Mouse (Mus musculus): ENCODE data around the gene Slc5a10. TPM values are rescaled to one million over a fixed set of nuclear protein-coding genes. Genes with fewer than 3 reads are reported as not detected.

Gene Slc5a10
- polyA plus RNA-seq, 1 experiment from 2014 or later: not detected

DNA sequence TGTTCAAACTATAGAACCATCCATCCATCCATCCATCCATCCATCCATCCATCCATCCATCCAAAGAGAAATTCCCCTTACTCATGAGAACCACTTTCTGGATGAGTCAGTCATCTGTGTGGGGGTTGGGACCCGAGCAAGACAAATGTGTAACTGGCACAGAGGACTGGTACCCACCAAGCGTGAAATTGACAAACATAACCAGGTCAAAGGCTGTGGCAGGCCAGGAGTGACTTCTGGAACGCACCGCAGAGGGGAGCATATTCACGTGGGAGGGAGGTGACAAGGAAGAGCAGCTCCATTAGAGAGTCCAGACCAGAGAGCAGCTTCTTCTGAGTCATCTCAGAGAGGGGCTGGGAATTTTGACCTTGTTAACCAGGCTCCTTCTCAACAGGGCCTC is 1.5 kb upstream of the Slc5a10 start:
- Histone ChIP-seq H3K4me2 (no peak overlapping the region), H3K4me1 (no peaks in the 10 kb centered on the region), H3K9ac (no peak overlapping the region), H3K27me3 (no peaks in the 10 kb centered on the region), H3K27ac (no peak overlapping the region), H3K4me3 (replicated peaks) (no peak overlapping the region), H3K9me3 (no peaks in the 10 kb centered on the region), H3K36me3 (replicated peaks) (peaks cover 10% of the 10 kb centered on the region)
- WGBS: 80% methylated on average over 5 of the region's 5 CpGs
- ATAC-seq (ENCODE audit: low FRiP score): no peak

DNA sequence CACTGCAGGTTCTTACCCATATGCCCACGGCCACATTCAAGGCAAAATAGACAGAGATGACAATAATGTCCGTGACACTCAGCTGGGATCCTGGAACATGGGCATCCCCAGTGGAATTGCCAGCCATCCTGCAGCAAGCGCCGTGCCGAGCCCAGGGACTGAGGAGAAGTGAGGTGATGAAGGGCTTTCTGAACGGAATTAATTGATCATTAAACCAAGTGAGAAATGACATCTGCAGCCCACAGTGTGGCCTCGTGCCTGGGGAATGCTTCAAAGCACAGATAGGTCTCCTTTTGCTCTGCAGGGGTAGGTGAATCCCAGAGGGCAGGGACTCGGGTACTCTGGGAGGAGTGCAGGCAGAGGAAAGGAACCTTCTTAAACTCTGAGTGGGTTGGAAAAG is 800 bp downstream of the Slc5a10 start:
- H3K27me3 ChIP-seq: no peaks in the 10 kb centered on the region
- no peak overlapping the region for H3K4me3 ChIP-seq (replicated peaks)
- no peaks in the 10 kb centered on the region for H3K4me1 ChIP-seq
- H3K9me3 ChIP-seq: no peaks in the 10 kb centered on the region
- WGBS: 81% methylated on average over 8 of the region's 8 CpGs
- ATAC-seq (ENCODE audit: low FRiP score): no peak
- H3K36me3 ChIP-seq (replicated peaks): no peaks in the 10 kb centered on the region
- no peak overlapping the region for H3K9ac ChIP-seq
- H3K27ac ChIP-seq: no peak overlapping the region
- H3K4me2 ChIP-seq: no peak overlapping the region

DNA sequence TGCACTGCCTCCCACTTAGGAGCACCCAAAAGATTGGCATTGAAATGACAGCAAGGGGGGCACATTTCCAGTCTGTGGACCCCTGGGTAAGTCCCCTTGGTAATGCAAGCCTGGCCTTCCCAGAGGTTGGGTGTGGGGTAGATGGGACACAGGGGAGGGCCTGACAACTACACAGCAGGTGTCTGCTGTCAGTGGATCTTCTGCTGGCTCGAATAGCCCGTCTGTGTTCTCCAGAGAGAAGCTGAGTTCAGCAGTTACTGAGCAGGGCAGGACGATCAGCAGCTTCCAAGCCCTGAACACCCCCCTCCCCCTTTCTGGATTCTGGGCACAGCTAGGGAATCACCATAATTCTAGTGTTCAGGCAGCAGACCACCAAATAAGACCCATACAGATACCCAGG is 1.2 kb downstream of the Slc5a10 start:
- no peak for ATAC-seq (ENCODE audit: low FRiP score)
- WGBS: 72% methylated on average over 3 of the region's 3 CpGs

DNA sequence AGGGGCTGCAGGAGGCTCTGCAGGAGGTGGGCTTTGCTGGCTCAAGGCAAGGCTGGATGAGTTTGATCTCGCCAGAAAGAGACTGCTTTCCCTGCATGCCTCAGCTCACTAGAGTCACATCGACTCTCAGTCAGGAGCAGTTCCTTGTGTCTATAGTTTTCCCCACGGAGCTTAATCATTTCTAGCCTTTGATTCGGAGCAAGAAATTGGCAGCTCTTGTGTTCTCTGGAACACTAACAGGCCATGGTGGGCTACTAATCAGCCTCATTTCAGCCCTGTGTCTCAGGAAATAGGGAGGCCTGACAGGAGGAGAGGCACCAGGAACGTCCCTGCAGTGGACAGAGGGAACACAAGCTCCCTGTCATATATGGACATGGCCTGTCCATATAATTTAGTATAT is 2.6 kb downstream of the Slc5a10 start:
- Histone ChIP-seq H3K4me1 (no peaks in the 10 kb centered on the region), H3K27ac (no peak overlapping the region), H3K9ac (no peak overlapping the region), H3K9me3 (no peaks in the 10 kb centered on the region), H3K36me3 (replicated peaks) (no peaks in the 10 kb centered on the region), H3K27me3 (no peaks in the 10 kb centered on the region; the same call in 1 of the 2 replicates), H3K4me3 (replicated peaks) (no peak overlapping the region), H3K4me2 (no peak overlapping the region)
- ATAC-seq (ENCODE audit: low FRiP score): no peak
- 58% methylated on average over 5 of the region's 5 CpGs for WGBS

More for the DNA sequence above, 1.2 kb downstream of the Slc5a10 start:
- Histone ChIP-seq H3K4me3 (replicated peaks) (no peak overlapping the region), H3K4me1 (no peaks in the 10 kb centered on the region), H3K9ac (no peak overlapping the region), H3K4me2 (no peak overlapping the region), H3K9me3 (no peaks in the 10 kb centered on the region), H3K27ac (no peak overlapping the region), H3K36me3 (replicated peaks) (no peaks in the 10 kb centered on the region), H3K27me3 (no peaks in the 10 kb centered on the region)

DNA sequence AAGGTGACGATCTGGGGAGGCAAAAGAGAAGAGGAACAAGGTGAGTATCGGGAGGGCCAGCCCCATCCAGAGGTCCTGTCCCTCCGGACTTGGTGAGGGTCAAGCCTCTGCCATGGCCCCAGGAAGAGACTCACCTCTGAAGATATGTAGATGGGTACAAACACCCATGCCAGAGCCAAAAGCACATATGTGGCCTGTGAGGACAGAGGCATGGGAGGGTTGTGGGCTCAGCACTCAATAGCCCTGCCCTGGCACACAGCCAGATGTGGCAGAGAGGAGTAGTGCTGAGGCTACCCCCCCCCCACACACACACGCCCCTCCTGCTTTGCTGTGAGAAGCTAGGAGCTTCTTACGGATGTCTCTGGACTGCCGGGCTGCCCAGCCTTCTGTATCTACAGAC is 5.5 kb downstream of the Slc5a10 start:
- no peaks in the 10 kb centered on the region for H3K4me1 ChIP-seq

DNA sequence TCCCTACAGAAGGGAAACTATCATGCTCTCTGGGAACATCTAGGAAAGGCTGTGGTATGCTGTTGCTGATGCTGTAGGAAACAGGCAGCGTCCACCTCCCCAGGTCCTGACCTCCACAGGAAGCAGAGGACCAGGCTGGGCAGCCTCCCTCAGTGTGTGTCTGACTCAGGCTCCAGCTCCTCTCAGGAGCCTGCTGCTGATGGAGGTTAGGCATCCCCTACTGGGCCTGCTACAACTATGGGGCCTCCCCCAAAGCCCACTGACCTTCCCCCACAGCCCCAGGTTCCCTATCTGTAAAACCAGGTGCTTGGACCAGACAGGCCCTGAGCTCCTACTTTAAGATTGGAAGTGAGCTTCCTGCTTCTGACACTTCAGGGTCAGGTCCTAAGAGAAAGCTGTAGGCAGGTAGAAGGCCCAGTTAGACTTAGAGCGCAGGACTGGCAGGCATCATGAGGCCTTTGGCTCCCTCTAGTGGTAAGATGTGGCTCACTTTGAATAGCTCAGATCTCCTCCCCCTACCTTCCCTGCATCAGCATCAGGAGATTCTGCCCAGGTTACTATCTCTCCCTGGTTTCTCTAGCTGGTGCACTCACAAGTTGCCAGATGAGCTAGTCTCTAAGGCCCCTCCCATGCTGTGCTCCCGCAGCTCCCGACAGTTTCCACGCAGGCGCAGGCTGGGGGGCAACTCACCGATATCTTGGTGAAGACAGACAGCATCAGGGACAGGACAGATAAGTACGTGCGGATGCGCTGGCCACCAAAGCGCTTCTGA is 6.1 kb downstream of the Slc5a10 start:
- peak; percentile 69; the same call in 1 of the 2 replicates for ATAC-seq (ENCODE audit: low FRiP score)
- Histone ChIP-seq H3K36me3 (replicated peaks) (no peaks in the 10 kb centered on the region), H3K27me3 (no peaks in the 10 kb centered on the region; the same call in 1 of the 2 replicates), H3K9ac (no peak overlapping the region), H3K27ac (no peak overlapping the region), H3K4me3 (replicated peaks) (no peak overlapping the region), H3K9me3 (no peaks in the 10 kb centered on the region), H3K4me1 (no peaks in the 10 kb centered on the region), H3K4me2 (no peak overlapping the region)
- WGBS: 50% methylated on average over 11 of the region's 11 CpGs

More for the DNA sequence above, 5.5 kb downstream of the Slc5a10 start:
- Histone ChIP-seq H3K27me3 (no peaks in the 10 kb centered on the region; the same call in 1 of the 2 replicates), H3K4me2 (no peak overlapping the region), H3K27ac (no peak overlapping the region), H3K4me3 (replicated peaks) (no peak overlapping the region), H3K9me3 (no peaks in the 10 kb centered on the region), H3K9ac (no peak overlapping the region), H3K36me3 (replicated peaks) (no peaks in the 10 kb centered on the region)
- ATAC-seq (ENCODE audit: low FRiP score): no peak
- 68% methylated on average over 6 of the region's 6 CpGs for WGBS

DNA sequence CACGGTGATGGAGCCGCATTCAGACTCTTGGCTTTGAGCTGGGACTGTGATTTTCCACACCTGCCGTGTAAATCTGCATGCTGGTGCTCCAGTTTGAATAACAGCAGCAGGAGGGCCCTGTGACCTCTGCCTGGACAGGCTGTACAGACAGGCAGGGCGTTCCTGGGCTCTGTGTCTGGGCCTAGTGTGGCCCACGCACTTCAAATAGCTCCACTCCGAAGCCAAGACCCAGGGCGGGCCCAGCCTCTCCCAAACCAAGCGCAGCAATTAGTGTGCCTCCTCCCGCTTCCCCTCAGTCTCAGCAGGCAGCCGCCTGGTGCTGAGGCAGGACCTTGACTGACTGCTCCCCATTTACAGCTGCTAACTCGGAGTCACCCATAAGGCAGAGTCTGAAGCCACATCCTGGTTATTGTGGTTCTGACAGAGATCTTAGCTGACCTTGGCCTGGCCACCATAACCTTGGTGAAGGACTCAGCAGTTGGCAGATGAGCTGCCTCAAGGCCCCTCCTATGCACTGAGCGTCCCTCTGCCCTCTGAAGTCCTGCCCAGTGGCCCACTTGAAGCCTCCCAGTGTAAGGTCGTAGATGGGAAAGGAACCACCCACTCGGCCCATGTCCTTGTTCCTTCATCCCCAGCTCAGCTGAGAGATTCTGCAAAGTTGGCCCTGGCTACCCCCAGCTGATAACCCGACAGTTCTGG is 7.3 kb downstream of the Slc5a10 start:
- no peak overlapping the region for H3K4me3 ChIP-seq (replicated peaks)
- no peaks in the 10 kb centered on the region for H3K4me1 ChIP-seq
- H3K4me2 ChIP-seq: no peak overlapping the region
- no peaks in the 10 kb centered on the region for H3K9me3 ChIP-seq
- H3K27me3 ChIP-seq: no peaks in the 10 kb centered on the region; the same call in 1 of the 2 replicates
- H3K27ac ChIP-seq: no peak overlapping the region
- WGBS: 62% methylated on average over 15 of the region's 15 CpGs
- H3K36me3 ChIP-seq (replicated peaks): no peaks in the 10 kb centered on the region
- no peak for ATAC-seq (ENCODE audit: low FRiP score)
- no peak overlapping the region for H3K9ac ChIP-seq

DNA sequence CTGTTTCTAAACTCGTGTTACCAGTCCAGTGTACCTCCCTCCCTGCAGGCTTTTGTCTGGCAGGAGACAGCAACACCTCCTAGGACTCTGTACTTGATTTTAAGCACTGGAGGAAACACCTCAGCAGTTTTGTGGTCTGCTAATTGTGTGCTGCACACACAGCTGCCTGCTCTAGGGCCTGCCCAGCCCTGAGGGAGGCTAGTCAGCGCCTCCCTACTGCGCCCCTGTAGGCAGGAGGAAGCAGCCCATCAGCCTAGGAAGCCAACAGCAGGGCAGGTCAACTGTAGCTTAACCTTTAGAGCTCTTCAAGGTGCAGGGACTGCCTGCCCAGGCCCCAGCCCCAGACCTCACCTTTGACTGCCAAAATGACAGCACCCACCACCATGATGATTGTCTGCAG is 11.7 kb downstream of the Slc5a10 start:
- H3K4me1 ChIP-seq: no peaks in the 10 kb centered on the region
- no peaks in the 10 kb centered on the region for H3K9me3 ChIP-seq
- H3K4me3 ChIP-seq (replicated peaks): no peak overlapping the region
- H3K4me2 ChIP-seq: no peak overlapping the region
- WGBS: 63% methylated on average over 3 of the region's 3 CpGs
- no peak overlapping the region for H3K27ac ChIP-seq
- ATAC-seq (ENCODE audit: low FRiP score): no peak
- H3K9ac ChIP-seq: no peak overlapping the region
- H3K36me3 ChIP-seq (replicated peaks): no peaks in the 10 kb centered on the region
- no peaks in the 10 kb centered on the region; the same call in 1 of the 2 replicates for H3K27me3 ChIP-seq

DNA sequence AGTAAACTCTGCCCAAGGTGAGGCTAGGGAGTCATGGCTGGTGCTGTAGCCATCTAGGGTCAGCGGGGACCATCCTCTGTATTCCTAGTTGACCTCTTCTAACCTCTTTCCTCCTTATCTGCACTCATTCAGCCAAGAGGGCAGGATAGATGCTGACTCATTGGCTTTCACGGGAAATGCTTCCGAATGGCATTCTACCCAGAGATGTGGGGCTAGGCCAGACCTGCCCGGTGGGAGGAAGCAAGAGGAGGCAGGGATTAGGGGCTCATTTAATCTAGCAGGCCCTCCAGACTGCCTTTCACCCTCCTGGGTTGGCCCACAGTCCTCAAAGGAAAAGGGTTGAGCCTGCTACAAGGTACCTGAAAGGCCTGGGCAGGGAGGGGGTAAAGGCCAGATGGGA is 14.4 kb downstream of the Slc5a10 start:
- Histone ChIP-seq H3K4me3 (replicated peaks) (no peak overlapping the region), H3K27ac (no peak overlapping the region), H3K4me1 (peaks cover 6% of the 10 kb centered on the region; the same call in 1 of the 2 replicates), H3K36me3 (replicated peaks) (no peaks in the 10 kb centered on the region), H3K27me3 (no peaks in the 10 kb centered on the region), H3K9me3 (no peaks in the 10 kb centered on the region), H3K9ac (no peak overlapping the region), H3K4me2 (no peak overlapping the region)
- no peak for ATAC-seq (ENCODE audit: low FRiP score)
- WGBS: 64% methylated on average over 4 of the region's 4 CpGs

DNA sequence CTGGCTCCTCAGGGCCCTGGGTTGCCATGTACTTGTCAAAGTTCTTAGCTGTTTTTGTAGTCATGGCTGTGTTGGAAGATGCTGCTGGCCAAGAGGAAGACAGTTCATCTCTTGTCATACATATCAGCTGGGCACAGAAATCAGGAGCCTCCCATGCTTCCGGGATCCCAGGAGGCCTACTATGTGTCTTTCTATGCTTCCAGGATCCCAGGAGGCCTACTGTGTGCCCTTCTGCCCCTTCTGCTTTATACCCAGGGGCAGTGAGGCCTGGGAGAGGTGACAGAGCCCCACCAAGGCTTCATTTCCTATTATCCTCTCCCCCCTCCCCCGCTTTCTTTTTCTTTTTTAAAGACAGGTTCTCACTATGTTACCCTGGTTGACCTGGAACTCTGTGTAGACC is 15.0 kb downstream of the Slc5a10 start:
- Histone ChIP-seq H3K9me3 (no peaks in the 10 kb centered on the region), H3K4me1 (peaks cover 7% of the 10 kb centered on the region), H3K27me3 (no peaks in the 10 kb centered on the region), H3K36me3 (replicated peaks) (no peaks in the 10 kb centered on the region), H3K27ac (no peak overlapping the region), H3K4me3 (replicated peaks) (no peak overlapping the region), H3K4me2 (no peak overlapping the region), H3K9ac (no peak overlapping the region)
- no peak for ATAC-seq (ENCODE audit: low FRiP score)
- WGBS: 93% methylated on average over 2 of the region's 2 CpGs

DNA sequence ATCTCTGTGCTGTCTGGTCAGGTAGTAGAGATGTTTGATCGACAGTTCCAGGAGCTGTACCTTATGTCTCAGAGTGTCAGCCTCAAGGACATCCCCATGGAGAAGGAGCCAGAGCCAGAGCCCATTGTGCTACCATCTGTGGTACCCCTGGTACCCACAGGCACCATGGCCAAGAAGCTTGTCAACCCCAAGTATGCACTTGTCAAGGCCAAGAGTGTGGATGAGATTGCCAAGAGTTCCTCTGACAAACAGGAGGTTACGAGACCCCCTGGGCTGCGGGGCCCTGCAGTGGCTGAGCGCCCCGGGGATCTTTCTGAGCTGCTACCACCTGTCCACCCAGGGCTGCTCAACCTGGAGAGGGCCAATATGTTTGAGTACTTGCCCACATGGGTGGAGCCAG is 18.1 kb downstream of the Slc5a10 start:
- Histone ChIP-seq H3K9ac (no peak overlapping the region), H3K4me1 (peaks cover 16% of the 10 kb centered on the region), H3K4me3 (replicated peaks) (no peak overlapping the region), H3K27ac (no peak overlapping the region), H3K9me3 (no peaks in the 10 kb centered on the region), H3K27me3 (no peaks in the 10 kb centered on the region), H3K4me2 (no peak overlapping the region), H3K36me3 (replicated peaks) (no peaks in the 10 kb centered on the region)
- 96% methylated on average over 5 of the region's 5 CpGs for WGBS
- no peak for ATAC-seq (ENCODE audit: low FRiP score)

DNA sequence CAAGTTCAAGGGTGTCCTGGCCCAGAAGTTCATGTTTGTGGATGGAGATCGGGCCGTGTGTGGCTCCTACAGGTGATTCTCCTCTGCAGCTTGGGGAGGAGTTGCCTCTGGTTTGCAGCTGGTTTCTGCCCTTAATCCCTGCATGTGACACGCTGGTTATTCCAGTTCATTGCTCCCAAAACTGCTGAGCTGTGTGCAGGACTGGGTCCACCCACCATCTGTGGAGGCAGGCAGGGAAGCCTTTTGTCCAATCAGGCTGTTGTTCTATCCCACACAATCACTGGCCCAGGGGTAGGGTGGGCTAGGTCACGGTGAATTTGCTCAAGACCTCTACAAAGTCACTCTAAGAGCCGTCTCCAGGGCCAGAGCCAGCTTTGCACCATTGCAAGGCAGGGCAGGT is 18.9 kb downstream of the Slc5a10 start:
- Histone ChIP-seq H3K4me1 (peaks cover 16% of the 10 kb centered on the region), H3K27ac (no peak overlapping the region), H3K4me2 (no peak overlapping the region), H3K9me3 (no peaks in the 10 kb centered on the region), H3K27me3 (no peaks in the 10 kb centered on the region), H3K4me3 (replicated peaks) (no peak overlapping the region), H3K36me3 (replicated peaks) (no peaks in the 10 kb centered on the region), H3K9ac (no peak overlapping the region)
- no peak for ATAC-seq (ENCODE audit: low FRiP score)
- WGBS: 51% methylated on average over 5 of the region's 5 CpGs

DNA sequence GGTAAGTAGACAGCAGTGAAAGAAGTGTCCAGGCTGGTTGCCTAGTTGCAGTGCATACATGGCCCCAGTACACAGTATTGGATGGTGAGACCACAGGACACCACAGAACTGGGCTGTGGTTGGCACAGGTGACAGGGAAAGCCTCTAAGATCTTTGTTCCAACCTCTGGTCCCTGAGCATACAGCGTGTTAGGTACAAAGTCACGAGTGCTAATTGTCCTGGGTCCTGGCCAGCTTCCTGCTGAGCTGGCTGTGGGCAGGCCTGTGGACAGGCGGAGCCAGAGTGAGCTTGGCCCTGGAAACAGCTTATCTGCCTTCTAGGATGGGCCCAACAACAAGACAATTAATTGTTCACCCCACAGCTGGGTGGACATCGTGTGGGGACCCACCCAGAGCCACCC is 20.7 kb downstream of the Slc5a10 start:
- no peak for ATAC-seq (ENCODE audit: low FRiP score)
- Histone ChIP-seq H3K27me3 (no peaks in the 10 kb centered on the region), H3K9me3 (no peaks in the 10 kb centered on the region), H3K27ac (no peak overlapping the region), H3K4me3 (replicated peaks) (no peak overlapping the region), H3K9ac (no peak overlapping the region), H3K36me3 (replicated peaks) (no peaks in the 10 kb centered on the region), H3K4me1 (peaks cover 16% of the 10 kb centered on the region), H3K4me2 (no peak overlapping the region)
- WGBS: 59% methylated on average over 4 of the region's 4 CpGs
